Mouse (Mus musculus) liver, embryonic 12.5 days (tissue): Measurements from ENCODE around the gene Ggt1. TPM values are rescaled to one million over a fixed set of nuclear protein-coding genes. Genes with fewer than 3 reads are reported as not detected.

ENCODE experiments used
- ATAC-seq: fragments of 200-750 bp; cut with Nextera tagmentation; 2 replicates; pipeline ENCODE4 v1.8.0; 2017; ENCODE audit warnings: moderate number of reproducible peaks, mild to moderate bottlenecking, moderate library complexity
- H3K27ac ChIP-seq: fragments of 300-500 bp; sonication (generic); 2 replicates; pipeline ENCODE4 v1.5.1; 2016; ENCODE audit warnings: mild to moderate bottlenecking
- H3K27me3 ChIP-seq: fragments of 300-500 bp; sonication (generic); replicated peaks from 2 replicates; pipeline ENCODE4 v1.6.1; 2016; ENCODE audit warnings: mild to moderate bottlenecking, moderate library complexity
- H3K36me3 ChIP-seq: fragments of 300-500 bp; sonication (generic); 2 replicates; pipeline ENCODE4 v1.6.1; 2016; ENCODE audit warnings: mild to moderate bottlenecking, moderate library complexity
- H3K4me1 ChIP-seq: fragments of 300-500 bp; sonication (generic); 2 replicates; pipeline ENCODE4 v1.6.1; 2016
- H3K4me2 ChIP-seq: fragments of 300-500 bp; sonication (generic); 2 replicates; pipeline ENCODE4 v1.6.1; 2016; ENCODE audit warnings: mild to moderate bottlenecking, moderate library complexity
- H3K4me3 ChIP-seq: fragments of 300-500 bp; sonication (generic); 2 replicates; pipeline ENCODE4 v1.5.1; 2016; ENCODE audit warnings: mild to moderate bottlenecking, moderate library complexity
- H3K9ac ChIP-seq: fragments of 300-500 bp; sonication (generic); 2 replicates; pipeline ENCODE4 v1.6.1; 2016; ENCODE audit warnings: mild to moderate bottlenecking, moderate library complexity
- H3K9me3 ChIP-seq: fragments of 300-500 bp; sonication (generic); replicated peaks from 2 replicates; pipeline ENCODE4 v1.6.1; 2016; ENCODE audit warnings: mild to moderate bottlenecking, moderate library complexity
- whole genome bisulfite sequencing: fragments of 180-500 bp; shearing (Covaris S2); methylation state at CpG from one replicate; pipeline ENCODE4 v1.1.7; 2016; ENCODE audit not compliant: insufficient replicate concordance; 5-methylcytosine and 5-hydroxymethylcytosine counted together
- polyA plus RNA-seq: library from polyadenylated mRNA; unstranded; fragments of >200 nt; fragmentation: Nextera tagmentation; extraction: Ambion mirVana; gene quantifications from 2 replicates; pipeline ENCODE4 v1.2.1, GENCODE M21; 2016

Ggt1 gene
- polyA plus RNA-seq, 1 experiment from 2014 or later = 2.6 TPM

GRCm38 (mm10) chr10:75551175-75551574 is 10.2 kb upstream of the Ggt1 start:
- Histone ChIP-seq H3K4me2 (0 out of 2 replicates have a peak overlapping the region, but pooled peaks have one; percentile 4), H3K27me3 (peaks cover 4% of the 10 kb centered on the region; the same call in 1 of the 2 replicates), H3K4me1 (peaks cover 12% of the 10 kb centered on the region), H3K27ac (no peak overlapping the region), H3K4me3 (no peak overlapping the region), H3K36me3 (no peaks in the 10 kb centered on the region), H3K9ac (no peak overlapping the region), H3K9me3 (no peaks in the 10 kb centered on the region)
- 19% methylated on average over 12 of the region's 12 CpGs for WGBS
- ATAC-seq = no peak

GRCm38 (mm10) chr10:75552106-75552505 is 9.3 kb upstream of the Ggt1 start:
- no peak overlapping the region for H3K4me2 ChIP-seq
- peaks cover 13% of the 10 kb centered on the region; the same call in 1 of the 2 replicates for H3K27me3 ChIP-seq
- no peak overlapping the region for H3K9ac ChIP-seq
- H3K4me3 ChIP-seq = no peak overlapping the region
- ATAC-seq = no peak
- WGBS = 56% methylated on average over 2 of the region's 2 CpGs
- no peaks in the 10 kb centered on the region for H3K9me3 ChIP-seq
- no peak overlapping the region for H3K27ac ChIP-seq
- H3K36me3 ChIP-seq = no peaks in the 10 kb centered on the region
- H3K4me1 ChIP-seq = peaks cover 12% of the 10 kb centered on the region

- H3K4me3 ChIP-seq = no peak overlapping the region
- no peaks in the 10 kb centered on the region for H3K36me3 ChIP-seq
- H3K4me2 ChIP-seq = no peak overlapping the region
- H3K4me1 ChIP-seq = peaks cover 12% of the 10 kb centered on the region
- H3K9me3 ChIP-seq = no peaks in the 10 kb centered on the region
- H3K27ac ChIP-seq = no peak overlapping the region
- peaks cover 21% of the 10 kb centered on the region for H3K27me3 ChIP-seq
- no peak for ATAC-seq
- H3K9ac ChIP-seq = no peak overlapping the region
- WGBS = 64% methylated on average over 13 of the region's 13 CpGs
Measured at GRCm38 (mm10) chr10:75552701-75553450, 8.5 kb upstream of the Ggt1 start.

GRCm38 (mm10) chr10:75554090-75554489 is 7.3 kb upstream of the Ggt1 start:
- Histone ChIP-seq H3K9ac (no peak overlapping the region), H3K4me2 (no peak overlapping the region), H3K9me3 (no peaks in the 10 kb centered on the region), H3K27ac (no peak overlapping the region), H3K4me1 (peaks cover 12% of the 10 kb centered on the region), H3K27me3 (peaks cover 33% of the 10 kb centered on the region), H3K4me3 (no peak overlapping the region), H3K36me3 (no peaks in the 10 kb centered on the region)
- ATAC-seq = 0 out of 2 replicates have a peak, but pooled peaks have one; percentile 50
- 67% methylated on average over 8 of the region's 8 CpGs for WGBS

- Histone ChIP-seq H3K36me3 (no peaks in the 10 kb centered on the region), H3K9me3 (no peaks in the 10 kb centered on the region), H3K4me3 (no peak overlapping the region), H3K27me3 (peaks cover 47% of the 10 kb centered on the region), H3K4me1 (peaks cover 19% of the 10 kb centered on the region), H3K27ac (no peak overlapping the region), H3K4me2 (no peak overlapping the region), H3K9ac (no peak overlapping the region)
- WGBS = 76% methylated on average over 6 of the region's 6 CpGs
- no peak for ATAC-seq
Measured at GRCm38 (mm10) chr10:75555557-75555956, 5.8 kb upstream of the Ggt1 start.

- Histone ChIP-seq H3K4me3 (no peak overlapping the region), H3K9ac (no peak overlapping the region), H3K27me3 (peaks cover 52% of the 10 kb centered on the region), H3K36me3 (no peaks in the 10 kb centered on the region), H3K9me3 (no peaks in the 10 kb centered on the region), H3K4me2 (no peak overlapping the region), H3K27ac (no peak overlapping the region), H3K4me1 (peaks cover 16% of the 10 kb centered on the region)
- ATAC-seq = no peak
- WGBS = 71% methylated on average over 9 of the region's 9 CpGs
Measured at GRCm38 (mm10) chr10:75556026-75556425, 5.4 kb upstream of the Ggt1 start.

- Histone ChIP-seq H3K27ac (no peak overlapping the region), H3K27me3 (peaks cover 74% of the 10 kb centered on the region), H3K4me1 (peaks cover 12% of the 10 kb centered on the region), H3K9me3 (no peaks in the 10 kb centered on the region), H3K36me3 (no peaks in the 10 kb centered on the region), H3K4me3 (no peak overlapping the region), H3K4me2 (no peak overlapping the region), H3K9ac (no peak overlapping the region)
- WGBS = 26% methylated on average over 3 of the region's 3 CpGs
- no peak for ATAC-seq
Measured at GRCm38 (mm10) chr10:75558515-75558914, 2.9 kb upstream of the Ggt1 start.

- H3K27me3 ChIP-seq = peaks cover 80% of the 10 kb centered on the region
- peak overlapping the region; percentile 69 for H3K4me2 ChIP-seq
- H3K4me3 ChIP-seq = no peak overlapping the region
- no peak for ATAC-seq
- H3K9me3 ChIP-seq = no peaks in the 10 kb centered on the region
- no peaks in the 10 kb centered on the region for H3K36me3 ChIP-seq
- H3K27ac ChIP-seq = no peak overlapping the region
- peaks cover 15% of the 10 kb centered on the region for H3K4me1 ChIP-seq
- 6% methylated on average over 14 of the region's 14 CpGs for WGBS
- no peak overlapping the region for H3K9ac ChIP-seq
Measured at GRCm38 (mm10) chr10:75559041-75559675, 2.2 kb upstream of the Ggt1 start.

- 2% methylated on average over 74 of the region's 75 CpGs for WGBS
- H3K27me3 ChIP-seq = peaks cover 85% of the 10 kb centered on the region
- ATAC-seq = no peak
- H3K4me2 ChIP-seq = peak within 1 kb of the TSS; percentile 69
- no peaks in the 10 kb centered on the region for H3K36me3 ChIP-seq
- H3K4me1 ChIP-seq = peaks cover 17% of the 10 kb centered on the region
- H3K27ac ChIP-seq = no peak within 1 kb of the TSS
- no peaks in the 10 kb centered on the region for H3K9me3 ChIP-seq
- peak within 1 kb of the TSS; percentile 47 for H3K4me3 ChIP-seq
- no peak within 1 kb of the TSS; the same call in 1 of the 2 replicates for H3K9ac ChIP-seq
Measured at GRCm38 (mm10) chr10:75559676-75560548, 1.5 kb upstream of the Ggt1 start, which contains the start of gene Lrrc75b. Gene Lrrc75b, minus strand, starts transcription at chr10:75560330.

GRCm38 (mm10) chr10:75560549-75560899 is 880 bp upstream of the Ggt1 start:
- no peak overlapping the region for H3K27ac ChIP-seq
- peak overlapping the region; percentile 69 for H3K4me2 ChIP-seq
- H3K27me3 ChIP-seq = peaks cover 85% of the 10 kb centered on the region

GRCm38 (mm10) chr10:75562596-75562995 is 1.2 kb downstream of the Ggt1 start:
- peaks cover 67% of the 10 kb centered on the region for H3K27me3 ChIP-seq
- no peak overlapping the region for H3K27ac ChIP-seq
- WGBS = 59% methylated on average over 8 of the region's 8 CpGs
- peaks cover 29% of the 10 kb centered on the region for H3K4me1 ChIP-seq
- ATAC-seq = no peak
- no peak overlapping the region for H3K4me3 ChIP-seq
- H3K36me3 ChIP-seq = no peaks in the 10 kb centered on the region
- H3K9ac ChIP-seq = no peak overlapping the region
- H3K4me2 ChIP-seq = no peak overlapping the region
- no peaks in the 10 kb centered on the region for H3K9me3 ChIP-seq

More at GRCm38 (mm10) chr10:75560549-75560899, 880 bp upstream of the Ggt1 start:
- no peak overlapping the region for H3K9ac ChIP-seq
- WGBS = 16% methylated on average over 6 of the region's 6 CpGs
- ATAC-seq = no peak
- H3K4me3 ChIP-seq = no peak overlapping the region; the same call in 1 of the 2 replicates
- no peaks in the 10 kb centered on the region for H3K36me3 ChIP-seq
- H3K9me3 ChIP-seq = no peaks in the 10 kb centered on the region
- peaks cover 22% of the 10 kb centered on the region for H3K4me1 ChIP-seq
